ENCODE assay signal across 16 mouse cellular contexts in genomic region chr9:50154618-50155017, GRCm38 (mm10).
"Had no signal": no experiment of that assay in that cellular context is flagged by ENCODE, and none has a peak within 500 bp of the region (broad histone marks: within the 10 kb centered on the region; RNA-seq: fewer than 3 reads in every experiment).

No protein-coding gene starts in this region.

- H3K9me3 ChIP-seq: limb, embryonic 12.5 days; liver, embryonic 13.5 days; lung, embryonic 15.5 days; midbrain, embryonic 13.5 days had no signal

- H3K27ac ChIP-seq: layer of hippocampus, adult 2 months; left cerebral cortex, adult 2 months; limb, embryonic 12.5 days; liver, embryonic 13.5 days; lung, embryonic 15.5 days; midbrain, embryonic 13.5 days; stomach, postnatal 0 days had no signal

- H3K4me3 ChIP-seq: layer of hippocampus, adult 2 months; left cerebral cortex, adult 2 months; limb, embryonic 12.5 days; liver, embryonic 13.5 days; lung, embryonic 15.5 days; midbrain, embryonic 13.5 days had no signal

- ATAC-seq: liver, postnatal 0 days; midbrain, embryonic 13.5 days had no signal

- H3K4me1 ChIP-seq: liver, embryonic 13.5 days; lung, embryonic 15.5 days; midbrain, embryonic 13.5 days had no signal

- H3K9ac ChIP-seq: limb, embryonic 12.5 days; liver, embryonic 13.5 days; liver, postnatal 0 days; lung, embryonic 15.5 days; midbrain, embryonic 13.5 days had no signal

- H3K4me2 ChIP-seq: limb, embryonic 12.5 days; liver, embryonic 13.5 days; lung, embryonic 15.5 days; midbrain, embryonic 13.5 days had no signal

- DNase-seq: kidney, adult 11 months; kidney, adult 9 months; kidney, postnatal 10 days; kidney, postnatal 4 days; liver; liver, embryonic 13.5 days; liver, postnatal 0 days; lung, postnatal 36 days; thymus, adult 18-20 months; thymus, postnatal 14 days had no signal

- H3K27me3 ChIP-seq: limb, embryonic 12.5 days; liver, embryonic 13.5 days; lung, embryonic 15.5 days; midbrain, embryonic 13.5 days had no signal

- H3K36me3 ChIP-seq: limb, embryonic 12.5 days; liver, embryonic 13.5 days; lung, embryonic 15.5 days; midbrain, embryonic 13.5 days had no signal
